Mouse (Mus musculus) left cerebral cortex, postnatal 14 days (tissue): ENCODE data around the gene Robo3. TPM values are rescaled to one million over a fixed set of nuclear protein-coding genes. Genes with fewer than 3 reads are reported as not detected.
A peak's percentile ranks its signal among the peaks of the same experiment; 100 is the strongest.

Source experiments
- DNase-seq, 2 experiments: peaks; one replicate each; pipeline ENCODE4 v3.0.0; 2021 to 2022; ENCODE audit warnings: low spot score in 2 of 2, mixed read lengths in 1 of 2
- intact Hi-C: fragments of 180-260 bp; cut with DNase I; formaldehyde crosslinking; loops from one replicate; pipeline ENCODE4 v1.15.1; 2025
- total RNA-seq, 2 experiments: library from RNA; stranded (reverse); gene quantifications; 2 replicates each; pipeline ENCODE4 v1.2.3; 2021

Gene Robo3
- total RNA-seq, 2 experiments from 2014 or later: 45.1 to 58.9 TPM

- intact Hi-C loops: loop anchor here (5.0 to 10.0 kb wide), 2 partner anchors 188 to 501 kb away; no protein-coding TSS in a partner anchor
- DNase-seq: no peak
Observed at GRCm38 (mm10) chr9:37433823-37434560, 946 bp upstream of the Robo3 start.

- peak; percentile 51 to 64 for DNase-seq
- intact Hi-C loops: loop anchor here (5.0 to 10.0 kb wide), 2 partner anchors 190 to 503 kb away; no protein-coding TSS in a partner anchor
Observed at GRCm38 (mm10) chr9:37432026-37432666, 900 bp downstream of the Robo3 start.

GRCm38 (mm10) chr9:37430582-37430981 lies 2.5 kb downstream of the Robo3 start:
- intact Hi-C loops: loop anchor here (2.0 to 10.0 kb wide), 3 partner anchors 114 to 504 kb away; no protein-coding TSS in a partner anchor
- peak; percentile 97 to 98 for DNase-seq

- intact Hi-C loops: no loop called here
- no peak for DNase-seq
Observed at GRCm38 (mm10) chr9:37429326-37429725, 3.7 kb downstream of the Robo3 start.

GRCm38 (mm10) chr9:37421239-37421638 lies 11.8 kb downstream of the Robo3 start:
- intact Hi-C loops: no loop called here
- no peak for DNase-seq

GRCm38 (mm10) chr9:37420676-37421075 lies 12.4 kb downstream of the Robo3 start:
- intact Hi-C loops: no loop called here
- DNase-seq: peak; percentile 71 to 75

- intact Hi-C loops: no loop called here
- DNase-seq: no peak
Observed at GRCm38 (mm10) chr9:37418791-37419190, 14.3 kb downstream of the Robo3 start.

- DNase-seq: no peak
- intact Hi-C loops: no loop called here
Observed at GRCm38 (mm10) chr9:37414666-37415065, 18.4 kb downstream of the Robo3 start.

- no peak for DNase-seq
- intact Hi-C loops: no loop called here
Observed at GRCm38 (mm10) chr9:37412989-37413388, 20.1 kb downstream of the Robo3 start.

GRCm38 (mm10) chr9:37409698-37410445 lies 23.2 kb downstream of the Robo3 start:
- intact Hi-C loops: no loop called here
- DNase-seq: no peak

GRCm38 (mm10) chr9:37407850-37408502 lies 25.1 kb downstream of the Robo3 start:
- intact Hi-C loops: no loop called here
- no peak for DNase-seq

- no peak for DNase-seq
- intact Hi-C loops: no loop called here
Observed at GRCm38 (mm10) chr9:37406372-37406771, 26.7 kb downstream of the Robo3 start.

- intact Hi-C loops: no loop called here
- DNase-seq: no peak
Observed at GRCm38 (mm10) chr9:37403011-37403410, 30.0 kb downstream of the Robo3 start.

- intact Hi-C loops: no loop called here
- DNase-seq: no peak
Observed at GRCm38 (mm10) chr9:37402501-37402900, 30.5 kb downstream of the Robo3 start.

GRCm38 (mm10) chr9:37401802-37402201 lies 31.2 kb downstream of the Robo3 start, which contains the start of gene Robo4:
TSS of gene Robo4 (plus strand) at chr9:37401897.
- DNase-seq: no peak

GRCm38 (mm10) chr9:37400585-37400984 lies 32.5 kb downstream of the Robo3 start:
- intact Hi-C loops: no loop called here

More at GRCm38 (mm10) chr9:37401802-37402201, 31.2 kb downstream of the Robo3 start, which contains the start of gene Robo4:
- intact Hi-C loops: no loop called here

GRCm38 (mm10) chr9:37393482-37394131 lies 39.4 kb downstream of the Robo3 start:
- DNase-seq: no peak
- intact Hi-C loops: no loop called here

More at GRCm38 (mm10) chr9:37400585-37400984, 32.5 kb downstream of the Robo3 start:
- no peak for DNase-seq

GRCm38 (mm10) chr9:37392071-37392470 lies 41.0 kb downstream of the Robo3 start:
- DNase-seq: no peak
- intact Hi-C loops: no loop called here

- intact Hi-C loops: no loop called here
- DNase-seq: no peak
Observed at GRCm38 (mm10) chr9:37390891-37391290, 42.2 kb downstream of the Robo3 start.
